Mouse (Mus musculus) liver, adult 2 months (tissue): ENCODE measurements around the gene Upk3bl.

Experiments used
- CTCF ChIP-seq: fragments of 200-500 bp; IDR thresholded peaks from 2 replicates; pipeline ENCODE4 v1.5.1; 2011; ENCODE audit warnings: low read depth, low read length, control low read depth
- POLR2A ChIP-seq: fragments of 200-500 bp; IDR thresholded peaks from 2 replicates; pipeline ENCODE4 v1.6.1; 2011; ENCODE audit warnings: low read length, control low read depth; ENCODE audit not compliant: insufficient read depth; ENCODE audit errors: extremely low read depth

GRCm38 (mm10) chr5:136094249-136095010 is 40.1 kb downstream of the Upk3bl start:
- TF ChIP-seq POLR2A (no peak), CTCF (no peak)
